Mouse (Mus musculus): ENCODE data around the gene Ogfod3. TPM values are rescaled to one million over a fixed set of nuclear protein-coding genes. Genes with fewer than 3 reads are reported as not detected.

Ogfod3 gene
- 4.0 and 5.6 TPM in 2 replicates for polyA plus RNA-seq (2012; rRNA removed)
- 13.3 and 15.3 TPM in 2 replicates for polyA plus RNA-seq (2014; fragmentation: Nextera tagmentation; extraction: Ambion mirVana)

- Histone ChIP-seq H3K36me3 (replicated peaks; ENCODE audit: control insufficient read depth, insufficient read depth, low read depth) (no peaks in the 10 kb centered on the region), H3K9me3 (ENCODE audit: control insufficient read depth, low read length) (no peaks in the 10 kb centered on the region), H3K27me3 (ENCODE audit: control insufficient read depth, insufficient read depth, low read length) (no peaks in the 10 kb centered on the region), H3K9ac (replicated peaks) (peak within 1 kb of the TSS; percentile 72), H3K4me3 (ENCODE audit: insufficient read depth in 1 of 2, low read depth in 2 of 2, low read length in 2 of 2) (peak within 1 kb of the TSS; percentile 70 to 83), H3K27ac (no peak within 1 kb of the TSS; the same call in 1 of the 2 replicates), H3K4me2 (ENCODE audit: low read depth) (peak within 1 kb of the TSS; percentile 89), H3K4me1 (replicated peaks; ENCODE audit: control insufficient read depth in 2 of 2, insufficient read depth in 2 of 2, low read length in 1 of 2) (peaks cover 0 to 10% of the 10 kb centered on the region in 2 experiments; a peak in 3 of 4 replicates)
- ATAC-seq (ENCODE audit: insufficient read depth): peak; percentile 99
- peak; percentile 93 to 98 (median 93) for DNase-seq (ENCODE audit: low read depth in 3 of 3, low spot score in 3 of 3)
- TF ChIP-seq CTCF (IDR thresholded peaks at IDR 0.05; ENCODE audit: low read depth): no peak
- TF ChIP-seq EP300 (IDR thresholded peaks at IDR 0.05; ENCODE audit: low read depth): no peak
- under 1% methylated on average over 70 of the region's 70 CpGs for WGBS (ENCODE audit: insufficient replicate concordance)
These were observed at the start of gene Ogfod3, which contains the start of gene Hexdc for GRCm38 (mm10) chr11:121204161-121205006. Gene Ogfod3, minus strand, starts transcription at chr11:121204711. Gene Hexdc, plus strand, starts transcription at chr11:121204433.

GRCm38 (mm10) chr11:121250196-121250595, 45.7 kb upstream of the Ogfod3 start:
- peaks cover 99% of the 10 kb centered on the region for H3K36me3 ChIP-seq (replicated peaks; ENCODE audit: control insufficient read depth, insufficient read depth, low read depth)
- H3K27me3 ChIP-seq (ENCODE audit: control insufficient read depth, insufficient read depth, low read length): no peaks in the 10 kb centered on the region
- DNase-seq (ENCODE audit: low read depth in 3 of 3, low spot score in 3 of 3) (no peak), ATAC-seq (ENCODE audit: insufficient read depth) (no peak)
- H3K4me3 ChIP-seq (ENCODE audit: insufficient read depth in 1 of 2, low read depth in 2 of 2, low read length in 2 of 2): no peak overlapping the region
- WGBS (ENCODE audit: insufficient replicate concordance): 92% methylated on average over 8 of the region's 8 CpGs
- H3K9me3 ChIP-seq (ENCODE audit: control insufficient read depth, low read length): no peaks in the 10 kb centered on the region
- no peak overlapping the region for H3K27ac ChIP-seq
- TF ChIP-seq EP300 (IDR thresholded peaks at IDR 0.05; ENCODE audit: low read depth): no peak
- no peak for TF ChIP-seq CTCF (IDR thresholded peaks at IDR 0.05; ENCODE audit: low read depth)
- no peak overlapping the region for H3K9ac ChIP-seq (replicated peaks)
- H3K4me2 ChIP-seq (ENCODE audit: low read depth): no peak overlapping the region
- no peaks in the 10 kb centered on the region for H3K4me1 ChIP-seq (replicated peaks; ENCODE audit: control insufficient read depth in 2 of 2, insufficient read depth in 2 of 2, low read length in 1 of 2)

GRCm38 (mm10) chr11:121239669-121240068, 35.2 kb upstream of the Ogfod3 start:
- Histone ChIP-seq H3K4me3 (ENCODE audit: insufficient read depth in 1 of 2, low read depth in 2 of 2, low read length in 2 of 2) (peak overlapping the region; percentile 84 to 87), H3K9ac (replicated peaks) (peak overlapping the region; percentile 85), H3K9me3 (ENCODE audit: control insufficient read depth, low read length) (no peaks in the 10 kb centered on the region), H3K4me1 (replicated peaks; ENCODE audit: control insufficient read depth in 2 of 2, insufficient read depth in 2 of 2, low read length in 1 of 2) (peaks cover 26 to 39% of the 10 kb centered on the region in 2 experiments), H3K4me2 (ENCODE audit: low read depth) (peak overlapping the region; percentile 78), H3K27me3 (ENCODE audit: control insufficient read depth, insufficient read depth, low read length) (no peaks in the 10 kb centered on the region), H3K36me3 (replicated peaks; ENCODE audit: control insufficient read depth, insufficient read depth, low read depth) (peaks cover 58% of the 10 kb centered on the region), H3K27ac (peak overlapping the region; percentile 90)
- ATAC-seq (ENCODE audit: insufficient read depth) (peak; percentile 44), DNase-seq (ENCODE audit: low read depth in 3 of 3, low spot score in 3 of 3) (peak; percentile 71 to 81 (median 80))
- 18% methylated on average over 2 of the region's 2 CpGs for WGBS (ENCODE audit: insufficient replicate concordance)
- TF ChIP-seq CTCF (IDR thresholded peaks at IDR 0.05; ENCODE audit: low read depth): no peak; the same call in 1 of the 2 replicates
- peak; percentile 96 for TF ChIP-seq EP300 (IDR thresholded peaks at IDR 0.05; ENCODE audit: low read depth)

GRCm38 (mm10) chr11:121237345-121238128, 33.0 kb upstream of the Ogfod3 start:
- WGBS (ENCODE audit: insufficient replicate concordance): 1% methylated on average over 28 of the region's 28 CpGs
- Histone ChIP-seq H3K4me2 (ENCODE audit: low read depth) (peak overlapping the region; percentile 78), H3K9me3 (ENCODE audit: control insufficient read depth, low read length) (no peaks in the 10 kb centered on the region), H3K27me3 (ENCODE audit: control insufficient read depth, insufficient read depth, low read length) (no peaks in the 10 kb centered on the region), H3K4me1 (replicated peaks; ENCODE audit: control insufficient read depth in 2 of 2, insufficient read depth in 2 of 2, low read length in 1 of 2) (peaks cover 31 to 49% of the 10 kb centered on the region in 2 experiments), H3K36me3 (replicated peaks; ENCODE audit: control insufficient read depth, insufficient read depth, low read depth) (peaks cover 37% of the 10 kb centered on the region), H3K27ac (peak overlapping the region; percentile 92), H3K9ac (replicated peaks) (peak overlapping the region; percentile 89), H3K4me3 (ENCODE audit: insufficient read depth in 1 of 2, low read depth in 2 of 2, low read length in 2 of 2) (peak overlapping the region; percentile 84 to 87)
- DNase-seq (ENCODE audit: low read depth in 3 of 3, low spot score in 3 of 3) (peak; percentile 50 to 69 (median 55)), ATAC-seq (ENCODE audit: insufficient read depth) (peak; percentile 19; the same call in 1 of the 2 replicates)
- TF ChIP-seq CTCF (IDR thresholded peaks at IDR 0.05; ENCODE audit: low read depth) (peak; percentile 81), EP300 (IDR thresholded peaks at IDR 0.05; ENCODE audit: low read depth) (no peak)

Data from liver, embryonic 14.5 days (tissue).